Mouse (Mus musculus) adrenal gland, adult 2 months (tissue): Measurements from ENCODE around the gene Tmem203. TPM values are rescaled to one million over a fixed set of nuclear protein-coding genes. Genes with fewer than 3 reads are reported as not detected.
"Not testable (repeated sequence)": the region's sequence is repeated elsewhere in the genome, so short reads cannot be mapped to it uniquely, and the experiment has no call there.

ENCODE experiments used
- DNase-seq: peaks from one replicate; pipeline ENCODE4 v3.0.0; 2021
- polyA plus RNA-seq: library from polyadenylated mRNA; depleted of rRNA; stranded (reverse); fragments of >200 nt; gene quantifications from 2 replicates; pipeline ENCODE4 v1.2.3, GENCODE M21; 2012
- total RNA-seq, 2 experiments: library from RNA; stranded (reverse); gene quantifications; 2 replicates each; pipeline ENCODE4 v1.2.3; 2021

Tmem203 gene
- total and polyA plus RNA-seq, 3 experiments, result 23.9 to 114 (median 32.0) TPM

DNA sequence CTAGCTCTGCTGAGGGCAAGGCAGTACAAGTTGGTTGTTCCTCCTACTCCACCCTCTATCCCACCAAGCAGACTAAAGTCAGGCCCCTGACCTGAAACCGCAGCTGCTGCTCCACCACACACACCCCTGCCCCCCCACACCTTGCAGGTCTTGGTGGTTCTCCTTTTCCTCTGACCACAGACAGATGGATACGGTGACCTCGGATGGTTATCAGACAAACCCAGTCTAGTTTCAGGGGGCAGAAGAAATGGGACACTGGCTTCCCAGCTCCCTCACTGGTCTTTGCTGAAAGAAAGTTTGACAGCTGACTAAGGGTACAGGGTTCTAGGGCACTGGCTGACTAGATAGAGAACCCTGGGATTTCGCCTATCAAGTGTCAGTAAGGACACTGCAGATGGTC, 21.8 kb upstream of the Tmem203 start:
- no peak for DNase-seq

DNA sequence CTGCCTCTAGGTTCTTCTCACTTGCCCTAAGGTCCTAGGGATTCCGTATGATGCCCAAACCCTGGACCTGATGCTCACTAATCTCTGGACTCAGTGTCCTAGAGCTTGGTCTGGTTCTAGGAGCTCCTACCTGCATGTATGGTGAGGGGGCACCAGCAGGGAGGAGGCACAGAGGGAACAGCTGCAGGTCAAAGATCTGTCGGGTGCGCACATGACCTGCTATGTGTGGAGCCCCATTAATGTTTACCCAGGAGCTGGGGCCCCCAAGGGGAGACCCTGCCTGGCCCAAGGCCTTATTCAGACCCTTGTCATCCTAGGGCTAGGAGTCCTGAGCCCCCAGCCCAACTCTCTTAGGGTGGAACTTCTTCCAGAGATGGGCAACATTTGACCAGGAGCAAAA, 21.2 kb upstream of the Tmem203 start, which contains the start of gene Slc34a3:
Gene Slc34a3 (minus strand): TSS at position 315 of the 400 bp plus-strand sequence.
- no peak for DNase-seq

DNA sequence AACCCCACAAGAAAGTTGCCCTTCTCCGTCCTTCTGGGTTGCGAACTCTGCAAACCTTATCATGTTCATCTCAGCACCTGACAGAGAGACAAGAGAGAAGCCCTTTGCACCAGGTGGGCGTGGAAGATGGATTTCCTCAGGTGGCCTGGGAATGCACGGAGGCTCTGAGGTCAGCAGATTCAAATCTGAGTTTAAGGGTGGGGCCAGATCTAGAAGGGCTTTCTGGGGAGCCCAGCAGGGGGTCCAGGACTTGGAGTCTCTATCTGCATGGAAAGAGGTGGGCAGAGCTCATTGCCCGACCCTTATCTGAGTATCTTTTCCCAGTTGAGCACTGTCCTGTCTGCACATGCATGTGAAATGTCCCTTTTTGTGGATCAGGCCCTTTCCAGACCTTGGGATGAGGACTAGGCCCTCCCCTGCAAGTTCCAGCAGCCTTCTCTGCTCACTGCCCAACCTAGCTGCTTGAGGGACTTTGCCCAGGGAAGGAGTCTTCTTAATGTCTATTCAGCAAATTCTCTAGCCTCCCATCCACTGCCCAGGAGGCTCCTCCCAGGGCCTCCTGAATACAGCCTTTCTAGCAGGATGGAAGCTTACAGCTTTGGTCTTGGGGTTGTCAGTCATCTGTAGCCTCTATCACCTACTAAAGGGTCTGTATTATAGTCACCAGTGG, 20.6 kb upstream of the Tmem203 start:
- DNase-seq, result no peak

- no peak for DNase-seq
These were observed 18.6 kb upstream of the Tmem203 start, which contains the start of gene Rnf224 for GRCm38 (mm10) chr2:25236614-25237013. TSS of gene Rnf224 (minus strand) at chr2:25236787.

DNA sequence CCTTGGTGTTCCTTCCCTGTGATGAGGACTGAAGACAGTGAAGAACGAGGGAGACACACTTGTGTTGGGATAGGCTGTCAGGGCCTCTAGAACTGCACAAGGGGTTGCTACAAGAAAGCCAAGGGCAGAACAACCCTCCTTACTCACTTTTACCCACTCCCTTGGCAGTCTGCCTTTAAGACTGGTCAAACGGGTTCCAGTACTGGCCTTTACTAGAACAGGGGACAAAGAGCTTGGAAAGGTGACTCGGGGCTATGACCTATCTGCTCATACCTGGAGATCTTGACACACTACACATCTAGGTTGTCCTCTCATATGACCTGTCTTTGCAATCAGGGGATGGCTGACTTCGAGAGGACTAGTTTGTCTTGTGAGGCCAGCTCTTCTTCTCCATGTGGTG, 17.7 kb upstream of the Tmem203 start:
- DNase-seq, result no peak

DNA sequence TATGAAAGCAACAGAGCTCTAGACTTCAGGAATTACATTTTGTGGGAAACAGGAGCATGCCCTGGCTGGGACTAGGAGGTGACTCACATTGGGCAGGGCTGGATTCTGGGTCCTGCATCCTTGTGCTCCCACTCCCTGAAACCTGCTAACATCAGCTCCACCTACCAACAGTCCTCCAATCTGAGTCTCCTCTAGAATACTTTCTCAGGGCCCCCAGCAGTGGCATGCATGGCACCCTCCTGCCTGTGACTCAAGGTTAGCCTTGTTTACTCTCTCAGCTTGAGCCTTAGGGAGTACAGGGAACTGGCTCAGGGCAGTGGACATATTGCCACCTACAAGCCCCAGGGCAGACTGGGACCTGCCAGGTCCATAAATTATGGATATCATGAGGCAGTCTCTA, 17.1 kb upstream of the Tmem203 start:
- DNase-seq, result no peak

DNA sequence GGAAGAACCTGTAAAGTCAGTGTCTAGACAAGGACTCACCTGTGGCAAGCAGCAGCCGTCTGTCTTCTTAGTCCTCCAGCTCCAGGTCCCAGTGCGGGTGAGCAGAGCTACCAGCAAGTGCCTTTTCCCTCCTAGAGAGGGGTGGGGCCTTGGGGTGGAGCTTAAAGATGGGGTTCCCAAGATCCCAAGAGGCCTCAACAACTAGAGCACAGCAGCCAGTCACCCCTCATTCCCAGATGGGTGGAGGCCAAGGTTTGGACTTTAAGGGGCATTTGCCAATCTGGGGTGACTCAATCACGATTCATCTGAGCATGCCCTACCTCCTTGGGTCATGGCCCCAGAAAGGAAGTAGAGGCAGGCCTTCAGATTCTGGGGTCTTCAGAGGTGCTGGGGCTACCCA, 15.5 kb upstream of the Tmem203 start:
- DNase-seq, result no peak

DNA sequence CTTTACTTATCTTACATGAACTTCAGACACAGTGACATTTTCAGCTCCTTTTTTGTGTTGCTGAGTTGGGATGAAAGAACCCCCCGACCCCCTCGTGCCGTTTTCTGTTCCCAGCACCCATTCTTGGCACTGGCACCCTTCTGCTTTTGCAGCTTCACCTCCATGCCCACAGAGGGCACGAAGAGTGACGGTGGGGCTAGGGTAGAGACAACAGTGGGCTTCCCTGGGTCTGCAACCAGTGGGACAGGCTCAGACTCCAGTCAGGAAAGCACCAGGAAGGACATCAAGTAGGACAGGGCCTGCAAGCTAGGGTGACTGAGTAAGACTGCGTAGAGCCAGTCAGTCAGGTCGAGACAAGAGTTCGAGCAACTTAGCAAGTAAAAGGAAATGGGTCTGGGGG, 14.9 kb upstream of the Tmem203 start:
- DNase-seq, result no peak

DNA sequence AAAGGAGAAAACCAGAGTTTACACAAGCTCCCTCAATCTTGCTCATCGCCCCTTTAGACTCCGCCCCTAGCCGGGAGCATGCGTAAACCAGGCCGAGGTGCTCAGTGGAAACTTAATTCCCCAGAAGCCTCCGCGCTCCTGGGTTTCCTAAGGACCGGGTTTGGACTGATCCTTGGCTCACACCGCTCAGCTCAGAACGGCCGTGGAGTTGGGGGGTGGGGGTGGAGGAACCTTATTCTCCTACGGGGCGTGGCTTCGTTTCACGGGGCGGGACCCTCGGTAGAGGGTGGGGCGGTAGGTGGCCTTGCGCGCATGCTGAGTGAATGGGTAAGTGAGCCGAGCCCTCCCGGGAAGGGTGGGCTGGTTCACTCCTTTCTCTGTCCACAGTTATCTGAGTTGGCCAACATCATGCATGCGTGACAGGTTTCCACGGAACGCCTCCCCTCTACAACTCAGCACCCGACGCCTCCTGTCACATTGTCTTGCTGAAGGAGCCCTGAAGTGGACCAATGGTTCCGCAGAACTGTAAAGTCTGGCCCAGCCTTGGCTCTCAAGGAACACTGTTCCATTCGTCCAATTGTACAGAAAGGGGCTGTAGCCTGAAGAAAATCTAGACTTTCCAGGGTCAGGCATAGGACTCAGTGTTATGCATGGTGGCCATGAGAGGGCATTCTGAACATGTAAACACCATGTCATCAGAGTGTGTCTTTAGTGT, 14.4 kb upstream of the Tmem203 start:
- peak; percentile 86 for DNase-seq

- DNase-seq, result no peak
These were observed 13.8 kb upstream of the Tmem203 start for GRCm38 (mm10) chr2:25241438-25241775.

GRCm38 (mm10) chr2:25242101-25242506, 13.1 kb upstream of the Tmem203 start, which contains the start of the genes Rnf208 and Cysrt1:
TSS of gene Rnf208 (plus strand) at chr2:25242255.
TSS of gene Cysrt1 (minus strand) at chr2:25242452.
- DNase-seq, result no peak

DNA sequence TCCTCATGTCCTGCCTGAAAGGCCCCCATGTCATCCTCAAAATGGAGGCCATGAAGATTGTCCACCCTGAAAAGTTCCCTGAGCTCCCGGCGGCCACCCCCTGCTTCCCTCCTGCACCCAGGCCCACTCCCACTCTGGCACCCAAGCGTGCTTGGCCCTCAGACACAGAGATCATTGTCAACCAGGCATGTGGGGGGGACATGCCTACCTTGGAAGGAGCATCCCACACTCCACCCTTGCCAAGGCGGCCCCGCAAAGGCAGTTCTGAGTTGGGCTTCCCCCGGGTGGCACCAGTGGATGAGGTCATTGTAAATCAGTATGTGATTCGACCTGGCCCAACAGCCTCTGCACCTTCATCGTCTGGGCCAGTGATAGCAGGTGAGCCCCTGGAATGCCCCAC, 11.9 kb upstream of the Tmem203 start:
- no peak for DNase-seq

- no peak for DNase-seq
These were observed 11.1 kb upstream of the Tmem203 start for GRCm38 (mm10) chr2:25244144-25244543.

DNA sequence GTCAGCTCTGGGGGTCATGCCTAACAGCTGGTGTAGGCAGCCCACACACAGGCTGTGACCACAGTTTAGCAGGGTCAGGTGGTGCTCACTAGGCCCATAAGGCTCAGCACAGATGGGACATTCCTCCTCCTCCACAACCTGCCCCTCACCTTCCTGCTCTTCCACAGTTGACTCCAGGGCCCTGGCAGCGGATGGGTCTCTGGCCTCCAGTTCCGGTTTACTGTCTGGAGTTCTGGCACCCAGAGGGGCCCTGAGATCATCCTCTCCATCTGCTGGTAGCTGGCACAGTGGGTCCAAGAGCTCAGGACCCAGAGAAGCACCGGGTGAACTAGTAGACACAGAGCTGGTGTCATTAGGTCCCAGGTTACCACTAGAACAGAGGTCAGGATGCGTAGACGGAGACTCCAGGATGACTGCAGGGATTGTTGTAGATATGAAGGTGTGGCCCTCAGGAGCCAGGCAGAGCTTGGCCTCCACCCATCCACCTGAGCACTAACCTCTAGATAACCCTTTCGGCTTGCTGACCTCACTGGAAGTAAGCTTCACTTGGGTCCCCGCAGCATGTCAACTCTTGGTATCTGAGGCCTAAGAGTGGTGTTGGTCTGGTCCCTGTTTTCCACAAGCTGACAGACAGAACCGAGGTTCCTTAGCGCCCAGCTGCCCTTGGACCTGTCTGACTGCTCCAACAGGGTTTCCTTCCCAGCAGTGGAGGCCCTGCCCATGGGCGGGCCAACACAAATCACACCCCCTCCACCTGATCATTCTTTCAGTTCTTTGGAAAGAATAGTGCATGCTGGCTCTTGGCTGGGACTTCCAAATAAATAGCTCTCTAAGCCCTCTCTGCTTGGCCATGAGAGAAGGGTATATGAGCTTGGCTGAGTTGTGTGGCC, 8.8 kb upstream of the Tmem203 start, which contains the start of gene AL732309.1:
Gene AL732309.1 (minus strand): TSS at position 681 of the 890 bp plus-strand sequence.
- no peak for DNase-seq

DNA sequence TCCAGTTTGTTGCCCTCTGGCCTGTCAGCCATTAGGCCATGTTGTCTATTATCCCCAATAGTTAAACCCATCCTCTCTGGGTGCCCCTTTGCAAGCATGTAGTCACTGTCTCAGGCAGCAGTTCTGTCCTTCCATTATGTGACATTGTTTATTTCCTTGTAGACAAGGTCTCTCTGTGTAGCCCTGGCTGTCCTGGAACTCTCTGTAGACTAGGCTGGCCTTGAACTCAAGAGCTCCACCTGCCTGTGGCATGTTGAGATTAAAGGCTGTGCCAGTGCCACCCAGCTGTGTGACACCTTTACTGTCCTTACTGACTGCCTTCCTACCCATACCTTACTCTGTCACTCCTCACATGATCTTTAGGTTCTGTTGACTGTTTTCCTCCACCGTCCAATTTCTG, 2.9 kb upstream of the Tmem203 start:
- DNase-seq, result no peak

DNA sequence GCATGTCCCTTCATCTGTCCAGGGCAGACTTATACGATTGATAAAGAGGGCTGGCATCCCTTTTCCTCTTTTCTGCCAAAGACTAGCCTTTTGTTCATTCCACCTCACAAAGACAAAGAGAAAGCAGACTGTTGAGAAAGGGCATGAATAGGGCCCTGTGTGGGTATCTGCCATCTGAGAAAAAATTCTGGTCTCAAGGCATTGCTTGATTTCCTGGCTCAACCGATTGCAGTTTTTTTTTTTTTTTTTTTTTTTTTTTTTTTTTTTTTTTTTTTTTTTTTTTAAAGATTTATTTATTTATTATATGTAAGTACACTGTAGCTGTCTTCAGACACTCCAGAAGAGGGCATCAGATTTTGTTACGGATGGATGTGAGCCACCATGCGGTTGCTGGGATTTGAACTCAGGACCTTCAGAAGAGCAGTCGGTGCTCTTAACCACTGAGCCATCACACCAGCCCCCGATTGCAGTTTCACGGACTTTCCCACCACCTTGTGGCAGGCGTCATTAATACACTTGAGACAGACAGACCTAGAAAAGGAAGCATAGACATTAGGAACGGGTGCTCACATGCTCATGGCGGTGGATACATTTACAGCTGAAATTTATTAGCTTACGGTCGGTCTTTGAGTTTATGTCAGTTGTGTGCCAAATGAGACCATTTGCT, 1.3 kb downstream of the Tmem203 start:
- not testable (repeated sequence) for DNase-seq

DNA sequence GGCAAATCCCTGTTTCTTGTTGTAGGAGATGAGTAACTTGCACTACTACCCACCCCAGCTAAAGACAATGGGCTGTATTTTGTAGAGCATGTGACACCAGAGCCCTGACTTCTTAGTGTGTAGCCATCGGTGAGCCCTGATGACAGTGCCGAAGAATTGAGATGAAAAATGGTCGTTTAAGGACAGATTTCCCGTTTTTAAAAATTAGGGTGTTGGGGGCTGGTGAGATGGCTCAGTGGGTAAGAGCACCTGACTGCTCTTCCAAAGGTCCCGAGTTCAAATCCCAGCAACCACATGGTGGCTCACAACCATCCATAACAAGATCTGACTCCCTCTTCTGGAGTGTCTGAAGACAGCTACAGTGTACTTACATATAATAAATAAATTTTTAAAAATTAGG, 2.0 kb downstream of the Tmem203 start:
- DNase-seq, result not testable (repeated sequence)

- DNase-seq, result no peak
These were observed 3.6 kb downstream of the Tmem203 start for GRCm38 (mm10) chr2:25258887-25259286.

DNA sequence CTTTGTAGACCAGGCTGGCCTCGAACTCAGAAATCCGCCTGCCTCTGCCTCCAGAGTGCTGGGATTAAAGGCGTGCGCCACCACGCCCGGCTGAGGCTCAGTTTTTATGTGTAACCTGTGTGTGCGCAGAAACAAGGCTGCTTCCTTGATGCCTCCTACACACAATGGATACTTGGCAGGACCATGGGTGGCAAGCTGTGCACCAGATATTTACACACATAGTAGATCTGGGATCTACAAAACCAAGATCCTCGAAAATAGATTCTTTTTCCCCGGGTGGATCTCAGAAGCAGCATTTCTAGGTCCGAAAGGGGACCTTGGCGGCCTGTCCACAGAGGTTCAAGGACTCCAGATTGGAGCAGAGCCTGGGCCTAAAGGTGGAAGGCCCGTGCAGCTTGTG, 6.6 kb downstream of the Tmem203 start:
- no peak for DNase-seq

DNA sequence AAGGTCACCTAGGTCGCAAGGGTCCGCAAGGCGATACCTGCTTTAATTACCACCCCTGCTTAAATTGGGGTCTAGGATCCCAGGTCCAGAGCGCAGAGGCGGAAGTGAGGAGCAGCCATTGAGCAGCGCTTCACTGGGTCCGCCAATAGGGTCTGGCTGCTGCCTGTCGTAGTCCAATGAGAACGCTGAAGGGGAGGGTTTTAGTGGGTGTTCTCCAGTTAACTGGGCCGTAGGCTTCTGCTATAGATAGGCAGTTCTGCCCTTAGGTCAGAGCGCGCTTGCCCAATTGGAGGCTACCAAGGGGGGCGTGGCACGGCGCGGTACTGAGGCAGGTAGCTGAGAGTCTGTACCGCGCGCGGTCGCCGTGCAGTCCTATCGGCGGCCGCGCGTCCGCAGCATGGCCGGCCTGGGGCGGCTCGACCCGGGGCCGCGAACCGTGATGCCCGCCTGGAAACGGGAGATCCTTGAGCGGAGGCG, 7.1 kb downstream of the Tmem203 start, which contains the start of gene Tprn:
Gene Tprn (plus strand): TSS at position 328 of the 477 bp plus-strand sequence.
- DNase-seq, result peak; percentile 98

DNA sequence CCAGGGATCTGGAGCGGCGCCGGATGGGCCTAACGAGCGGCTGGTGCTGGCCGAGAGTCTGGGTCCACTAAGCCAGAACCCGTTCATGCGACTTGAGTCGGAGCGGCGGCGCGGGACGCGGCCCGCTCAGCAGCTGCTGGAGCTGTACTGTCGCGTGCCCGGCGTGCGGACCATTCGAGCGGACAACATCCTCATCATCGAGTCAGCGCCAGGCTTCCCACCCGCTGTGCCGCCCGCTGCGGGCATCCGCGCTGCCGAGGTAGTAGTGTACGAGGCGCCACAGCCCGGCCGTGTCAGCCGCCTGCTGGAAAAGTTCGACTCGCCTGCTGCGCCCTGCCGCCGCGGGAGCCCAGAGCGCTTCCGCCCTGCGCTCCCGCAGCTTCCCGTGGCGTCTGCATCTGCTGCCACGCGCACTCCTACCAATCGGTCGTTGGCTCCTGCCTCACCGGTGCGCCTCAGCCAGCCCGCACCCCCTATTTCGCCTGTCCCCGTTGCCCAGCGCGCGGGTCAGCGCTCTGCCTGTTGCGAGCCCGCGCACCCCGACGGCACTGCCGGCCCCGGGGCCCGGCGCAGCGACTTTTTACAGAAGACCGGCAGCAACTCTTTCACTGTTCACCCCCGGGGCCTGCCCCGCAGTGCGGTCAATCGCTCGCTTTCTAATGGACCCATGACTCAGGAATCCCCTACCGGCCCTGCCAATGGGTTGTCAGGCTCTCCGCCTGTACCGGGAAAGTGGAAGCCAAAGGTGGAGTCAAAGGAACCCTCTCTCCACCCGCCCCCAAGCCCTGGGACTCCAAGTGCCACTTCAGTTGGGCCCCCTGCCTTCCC, 7.8 kb downstream of the Tmem203 start:
- DNase-seq, result peak; percentile 70
